Mouse (Mus musculus) frontal cortex, adult (tissue): ENCODE results near the gene Ttf2.

Source experiments
- ATAC-seq: cut with Nextera tagmentation; 2 replicates; pipeline ENCODE4 v1.9.2; 2017; ENCODE audit warnings: mild to moderate bottlenecking, moderate library complexity, mixed read lengths; ENCODE audit not compliant: low TSS enrichment

Gene Ttf2

DNA sequence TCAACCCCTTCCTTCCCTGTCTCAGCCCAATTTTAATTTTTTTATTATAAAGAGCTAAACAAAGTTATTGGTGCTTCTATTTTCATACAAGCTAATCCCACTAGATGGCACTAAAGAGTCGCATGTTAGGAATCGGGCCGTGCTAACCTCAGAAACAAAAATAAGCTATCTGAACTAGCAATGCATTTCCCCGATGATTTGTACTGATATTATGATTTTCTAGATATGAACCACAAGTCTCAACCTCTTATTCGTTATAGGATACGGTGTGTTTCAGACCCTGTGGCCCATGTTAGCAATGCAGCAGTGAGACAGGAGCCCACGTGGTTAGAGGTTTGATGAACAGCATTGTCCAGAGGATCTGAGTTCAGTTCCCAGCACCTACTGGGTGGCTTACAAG, 52.6 kb downstream of the Ttf2 start:
- ATAC-seq: peak; percentile 39; the same call in 1 of the 2 replicates

DNA sequence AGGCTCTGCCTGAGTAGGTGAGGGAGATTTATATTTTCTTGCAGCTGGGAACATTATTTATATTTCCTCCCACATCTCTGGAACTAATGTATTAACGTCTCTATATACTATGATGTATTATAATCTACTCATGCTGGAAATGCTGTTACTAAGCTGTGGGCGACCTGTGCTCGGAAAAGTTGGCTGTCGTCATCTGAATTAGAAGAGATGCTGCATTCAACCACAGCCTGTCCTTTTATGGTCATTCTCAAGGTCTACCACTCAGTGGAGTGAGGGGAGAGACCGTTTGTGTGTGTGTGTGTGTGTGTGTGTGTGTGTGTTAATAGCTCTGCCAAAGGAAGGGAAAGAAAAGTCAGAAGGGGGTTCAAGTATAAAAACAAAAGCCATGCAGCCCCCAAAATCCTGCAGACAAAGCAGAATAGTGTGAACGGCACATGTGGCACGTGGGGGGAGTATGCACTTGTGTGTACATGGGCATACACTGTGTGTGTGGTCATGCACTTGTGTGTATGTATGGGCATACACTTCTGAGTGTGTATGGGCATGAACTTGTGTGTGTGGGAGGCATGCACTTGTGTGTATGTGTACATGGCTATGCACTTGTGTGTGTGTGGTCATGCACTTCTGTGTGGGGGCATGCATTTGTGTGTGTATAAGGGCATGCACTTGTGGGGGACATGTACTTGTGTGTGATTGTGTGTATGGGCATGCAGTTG, 57.8 kb downstream of the Ttf2 start:
- no peak for ATAC-seq

DNA sequence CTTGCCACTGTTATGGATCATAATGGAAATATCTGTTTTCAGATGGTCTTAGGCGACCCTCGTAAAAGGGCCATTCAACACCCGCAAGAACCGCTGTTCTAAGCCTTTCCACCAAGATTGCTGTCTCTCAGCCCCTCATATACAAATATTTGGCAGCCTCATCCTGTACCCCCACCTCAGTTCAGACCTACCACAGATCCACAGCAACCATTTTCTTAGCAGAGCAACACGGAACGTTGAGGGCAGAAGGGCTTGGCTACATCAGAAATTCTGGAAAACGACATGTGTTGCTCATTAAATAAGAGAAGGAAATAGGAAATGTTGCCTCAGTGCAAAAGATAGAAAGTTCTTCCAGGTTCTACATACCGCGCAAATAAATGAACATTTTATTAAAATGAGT, 58.4 kb downstream of the Ttf2 start:
- ATAC-seq: no peak

DNA sequence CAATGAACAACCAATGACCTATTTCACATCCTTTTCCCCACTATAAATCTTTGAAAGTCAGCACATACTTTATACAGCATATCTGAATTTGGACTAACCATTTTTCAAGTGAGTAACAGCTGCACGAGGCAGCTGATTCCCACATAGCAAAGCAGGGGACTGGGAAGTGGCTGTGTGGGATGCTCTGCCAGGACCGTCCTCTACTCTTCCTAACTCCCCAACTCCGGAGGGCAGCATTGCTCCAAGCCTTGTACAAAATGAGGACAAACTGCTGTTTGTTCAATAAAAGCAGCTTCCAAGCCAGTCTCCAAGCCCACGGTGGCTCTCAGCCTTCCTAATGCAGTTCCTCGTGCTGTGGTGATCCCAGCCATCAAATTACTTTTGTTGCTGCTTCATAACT, 58.8 kb downstream of the Ttf2 start:
- ATAC-seq: peak; percentile 68

DNA sequence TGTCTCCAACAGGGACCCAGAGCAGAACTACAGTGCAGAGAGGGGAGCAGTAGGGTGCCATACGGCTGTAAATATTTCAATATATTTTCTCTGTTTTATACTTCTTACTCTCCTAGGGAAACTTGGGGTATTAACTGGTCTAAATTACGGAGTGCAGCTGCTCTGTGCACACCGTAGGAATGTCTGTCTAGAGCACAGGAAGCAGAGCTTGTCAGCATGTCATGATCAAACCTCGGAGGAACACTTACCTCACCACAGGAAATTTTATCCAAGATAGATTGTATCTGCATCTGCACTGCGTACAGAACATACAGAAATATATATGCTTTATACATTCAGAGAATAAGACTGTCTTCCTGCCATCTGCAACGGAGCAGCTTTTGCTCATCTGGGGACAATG, 60.9 kb downstream of the Ttf2 start:
- no peak for ATAC-seq

DNA sequence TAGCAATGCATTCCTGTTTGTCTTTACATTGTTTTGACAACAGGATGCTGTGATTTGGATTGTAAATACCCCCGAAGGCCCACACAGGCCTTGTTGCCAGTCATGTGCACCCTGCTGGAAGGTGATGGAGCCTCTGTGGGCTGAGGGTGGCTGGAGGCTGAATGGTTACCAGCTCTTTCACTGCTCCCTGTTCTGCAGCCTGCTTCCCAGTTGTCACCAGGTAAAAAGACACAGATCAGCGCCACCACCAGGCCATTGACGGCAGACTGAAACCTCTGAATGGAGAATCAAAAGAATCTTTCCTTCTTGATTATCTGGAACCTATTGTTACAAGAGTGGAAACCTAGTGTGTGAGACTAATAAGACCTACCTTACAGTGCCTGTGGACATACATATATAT, 62.5 kb downstream of the Ttf2 start:
- ATAC-seq: peak; percentile 45

DNA sequence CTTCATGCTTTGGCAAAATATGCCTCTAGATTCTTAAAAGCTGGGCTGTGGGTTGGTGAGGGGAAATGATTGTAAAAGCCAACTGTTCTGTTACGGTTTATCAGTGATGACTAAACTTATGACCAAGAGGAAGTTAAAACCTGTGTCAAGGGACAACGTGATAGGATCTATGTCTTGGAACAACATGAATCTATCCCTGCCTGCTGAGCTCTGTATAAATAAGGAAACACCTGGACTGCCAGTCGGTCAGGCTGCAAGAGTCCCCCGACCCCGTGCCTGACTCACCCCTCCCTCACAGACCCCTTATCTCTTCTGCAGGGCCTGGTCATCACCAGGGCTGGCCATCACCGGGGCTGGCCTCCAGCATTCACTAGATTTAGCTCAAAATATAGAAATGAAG, 63.3 kb downstream of the Ttf2 start:
- ATAC-seq: no peak

DNA sequence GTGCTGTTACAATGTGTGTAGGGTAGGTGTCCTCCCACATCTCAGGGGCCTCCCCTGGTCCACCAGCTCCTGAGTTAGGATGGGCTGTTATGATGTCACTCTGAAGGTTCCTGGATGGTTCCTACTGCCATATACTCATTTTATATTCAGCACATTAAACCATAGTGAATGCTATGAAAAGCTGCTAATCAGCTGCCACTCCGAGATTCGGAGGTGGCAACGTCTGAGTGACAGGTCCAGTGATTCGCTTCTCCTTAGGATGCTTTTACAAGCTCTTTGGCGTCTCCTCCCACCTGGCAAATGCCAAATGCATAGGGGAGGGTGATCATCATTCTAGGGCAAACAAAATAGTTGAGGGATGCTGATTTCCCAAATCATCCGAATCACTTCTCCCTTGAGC, 74.0 kb downstream of the Ttf2 start:
- ATAC-seq: 0 out of 2 replicates have a peak, but pooled peaks have one; percentile 24

DNA sequence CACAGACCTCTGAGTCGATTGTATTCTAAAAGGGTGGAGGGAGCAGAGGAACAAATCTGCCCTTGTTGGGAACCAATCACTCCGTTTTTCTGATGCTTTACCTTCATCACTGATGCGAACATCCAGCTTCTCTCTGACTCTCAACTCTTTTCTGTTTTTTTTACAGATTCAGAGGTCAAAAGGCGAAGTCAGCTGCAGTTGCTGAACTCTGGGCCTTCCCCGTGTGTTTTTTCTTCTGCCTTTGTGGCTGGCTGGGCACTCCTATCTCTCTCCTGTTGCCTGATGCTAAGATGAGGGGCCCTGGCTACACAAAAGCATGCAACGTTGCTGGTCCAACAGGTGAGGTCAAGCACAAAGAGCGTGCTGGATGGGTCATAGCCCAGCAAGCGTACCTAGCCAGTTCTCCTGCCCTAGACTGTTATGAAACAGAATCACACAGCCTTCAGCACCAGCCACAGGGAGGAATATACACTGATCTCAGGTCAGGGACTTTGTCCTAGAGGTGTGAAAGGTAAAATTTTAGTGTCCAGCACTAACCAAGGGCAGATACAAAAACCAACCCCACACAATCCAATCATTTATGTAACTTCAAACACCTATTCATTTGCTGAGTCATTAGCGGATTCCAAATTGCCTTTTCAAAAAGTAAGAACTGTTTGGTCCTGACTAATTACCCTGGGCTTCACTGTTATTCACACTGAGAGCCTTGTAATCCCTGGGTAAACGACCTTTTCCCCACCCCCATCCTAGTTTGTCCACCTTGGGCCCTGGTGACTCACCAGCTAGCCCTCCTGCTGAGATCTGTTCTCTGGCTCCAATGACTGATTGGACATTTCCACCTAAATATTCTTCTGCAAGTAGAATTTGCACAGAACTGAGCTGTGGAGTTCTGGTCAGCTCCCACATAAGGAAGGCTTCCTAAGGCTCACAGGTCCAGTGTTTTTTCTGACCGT, 76.8 kb downstream of the Ttf2 start:
- no peak for ATAC-seq

DNA sequence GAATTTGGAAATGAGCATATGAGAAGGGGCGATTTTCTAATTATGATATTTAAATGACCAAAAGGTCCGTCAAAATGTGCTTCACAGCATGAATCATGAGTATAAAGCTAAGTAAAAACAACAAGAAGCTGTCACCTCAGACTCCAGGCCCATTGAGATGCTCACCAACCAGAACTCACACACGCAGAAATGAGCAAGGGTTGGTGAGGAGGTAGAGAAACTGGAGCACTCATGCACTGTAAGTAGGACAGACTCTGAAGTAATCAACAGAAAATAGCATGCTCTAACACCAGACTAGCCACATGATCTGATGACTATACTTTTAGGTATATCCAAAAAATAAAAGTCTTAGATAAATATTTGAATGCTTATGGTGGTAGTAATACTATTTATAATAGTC, 79.1 kb downstream of the Ttf2 start:
- ATAC-seq: peak; percentile 81

DNA sequence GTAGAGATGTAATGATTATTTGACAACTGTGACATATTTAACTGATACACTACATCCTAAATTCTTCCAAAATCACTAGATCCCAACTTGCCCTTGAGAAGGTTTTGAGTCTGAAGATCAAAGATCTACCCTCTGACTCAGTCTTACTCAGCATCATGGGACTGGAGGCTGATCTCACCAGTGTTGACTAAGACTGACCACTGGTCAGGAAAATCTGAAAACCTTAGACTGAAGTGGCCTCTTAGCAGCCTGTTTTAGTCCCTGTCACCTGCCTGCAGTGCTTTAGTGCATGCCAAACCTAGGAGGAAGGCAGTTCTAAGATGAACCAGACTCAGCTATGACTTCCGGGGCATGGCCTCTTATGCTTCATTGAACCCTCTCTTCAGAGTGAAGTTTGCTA, 80.2 kb downstream of the Ttf2 start:
- ATAC-seq: no peak
